Mouse (Mus musculus): Measurements from ENCODE around the gene Rufy3. TPM values are rescaled to one million over a fixed set of nuclear protein-coding genes. Genes with fewer than 3 reads are reported as not detected.

Gene Rufy3
- total RNA-seq, 2 experiments from 2014 or later: 21.1 to 26.7 TPM

DNA sequence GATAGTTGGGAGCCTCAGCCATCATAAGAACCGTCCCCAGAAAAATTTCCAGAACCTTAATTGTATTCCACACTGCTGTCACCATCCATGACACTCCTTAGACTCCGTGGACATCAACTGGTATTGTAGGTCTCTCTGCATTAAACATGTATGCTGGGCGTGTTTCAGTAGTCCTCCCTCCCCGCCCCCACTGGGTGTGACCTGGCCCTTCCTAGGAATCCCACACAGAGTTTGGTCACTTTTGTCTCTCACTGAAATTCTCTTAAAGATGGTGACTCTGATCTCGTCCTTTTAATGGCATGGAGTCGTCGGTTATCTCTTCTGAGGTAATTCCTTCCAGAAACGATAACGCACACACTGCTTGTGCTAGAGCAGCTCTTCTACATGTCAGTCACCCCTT, 118.9 kb downstream of the Rufy3 start:
- DNase-seq (ENCODE audit: low spot score in 2 of 2): no peak

DNA sequence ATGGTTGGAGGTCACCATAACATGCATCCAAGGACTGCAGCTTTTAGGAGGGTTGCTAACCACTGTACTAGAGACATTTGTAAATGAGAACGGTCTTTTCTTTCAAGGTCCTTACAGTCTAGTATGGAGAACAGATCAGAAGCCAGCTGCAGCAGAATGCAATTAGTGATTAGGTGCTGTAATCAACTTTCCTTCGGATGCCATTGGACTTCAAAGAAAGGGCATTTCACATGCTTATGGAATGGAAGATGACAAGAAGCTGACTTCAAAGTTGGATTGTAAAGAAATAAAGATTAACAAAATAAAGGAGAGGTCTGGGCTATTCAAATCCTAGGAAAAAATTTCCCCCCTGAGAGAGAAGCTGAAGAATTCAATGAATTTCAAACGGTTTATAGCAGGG, 119.4 kb downstream of the Rufy3 start:
- no peak for DNase-seq (ENCODE audit: low spot score in 2 of 2)

DNA sequence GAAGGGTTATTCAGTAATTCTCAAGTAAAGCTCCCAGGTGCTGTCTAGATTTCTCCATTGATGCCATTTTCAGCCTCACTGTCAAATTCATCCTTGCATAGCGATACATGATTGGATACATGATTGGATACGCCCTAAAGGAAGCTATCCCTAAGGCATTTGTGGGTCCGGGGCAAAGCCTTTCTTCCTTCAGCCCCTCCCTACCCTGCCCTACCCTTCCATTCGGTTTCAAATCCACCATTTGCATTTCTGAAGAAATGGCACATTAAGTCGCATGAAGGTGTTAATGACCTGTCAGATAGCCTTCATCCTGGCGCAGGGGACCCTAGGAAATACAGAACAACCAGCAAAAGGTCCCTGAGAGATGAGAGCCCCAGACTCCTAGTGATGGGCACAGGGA, 120.5 kb downstream of the Rufy3 start:
- no peak for DNase-seq (ENCODE audit: low spot score in 2 of 2)

DNA sequence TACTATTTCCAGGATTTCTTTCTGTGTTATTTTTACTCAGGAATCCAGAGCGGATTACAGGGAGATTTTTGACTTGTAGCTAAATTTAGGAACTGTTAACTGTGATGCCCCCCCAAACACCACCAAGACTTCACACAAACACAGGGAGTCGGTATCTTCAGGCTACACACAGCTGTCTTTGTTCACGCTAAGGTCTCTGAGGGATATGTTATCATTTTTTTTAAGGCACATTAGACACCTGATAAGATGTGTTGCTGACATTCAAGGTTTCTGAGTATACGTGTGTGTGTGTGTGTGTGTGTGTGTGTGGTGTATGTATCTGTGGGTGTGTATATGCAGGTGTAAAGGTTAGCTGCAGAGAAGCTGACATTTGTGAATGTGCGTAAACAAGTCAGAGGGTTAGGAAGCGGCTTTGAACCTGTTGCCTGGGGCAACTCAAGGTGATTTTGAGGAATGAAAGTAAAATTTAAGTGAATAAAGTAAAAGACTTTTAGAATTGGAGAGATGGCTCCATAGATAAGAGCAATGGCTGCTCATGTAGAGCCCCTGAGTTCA, 121.0 kb downstream of the Rufy3 start:
- DNase-seq (ENCODE audit: low spot score in 2 of 2): no peak

DNA sequence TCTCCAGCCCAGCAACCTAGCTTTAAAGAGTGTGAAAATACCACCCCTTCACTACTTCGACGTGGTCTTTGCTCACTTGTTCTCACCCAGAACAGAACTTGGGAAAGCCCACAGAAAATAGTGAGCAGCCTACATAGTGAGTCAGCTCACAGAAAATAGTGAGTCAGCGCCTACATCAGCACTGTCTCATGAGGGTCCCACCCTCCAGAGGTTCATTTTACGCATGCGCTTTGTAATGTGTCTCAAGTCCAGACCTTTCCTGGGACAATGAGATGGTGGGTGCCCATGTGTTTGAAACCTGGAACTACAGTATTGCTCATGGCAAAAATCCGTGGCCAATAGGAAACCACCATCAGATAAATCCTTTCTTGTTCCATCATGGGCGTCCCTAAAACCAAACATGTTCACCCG, 123.2 kb downstream of the Rufy3 start:
- DNase-seq (ENCODE audit: low spot score in 2 of 2): no peak

DNA sequence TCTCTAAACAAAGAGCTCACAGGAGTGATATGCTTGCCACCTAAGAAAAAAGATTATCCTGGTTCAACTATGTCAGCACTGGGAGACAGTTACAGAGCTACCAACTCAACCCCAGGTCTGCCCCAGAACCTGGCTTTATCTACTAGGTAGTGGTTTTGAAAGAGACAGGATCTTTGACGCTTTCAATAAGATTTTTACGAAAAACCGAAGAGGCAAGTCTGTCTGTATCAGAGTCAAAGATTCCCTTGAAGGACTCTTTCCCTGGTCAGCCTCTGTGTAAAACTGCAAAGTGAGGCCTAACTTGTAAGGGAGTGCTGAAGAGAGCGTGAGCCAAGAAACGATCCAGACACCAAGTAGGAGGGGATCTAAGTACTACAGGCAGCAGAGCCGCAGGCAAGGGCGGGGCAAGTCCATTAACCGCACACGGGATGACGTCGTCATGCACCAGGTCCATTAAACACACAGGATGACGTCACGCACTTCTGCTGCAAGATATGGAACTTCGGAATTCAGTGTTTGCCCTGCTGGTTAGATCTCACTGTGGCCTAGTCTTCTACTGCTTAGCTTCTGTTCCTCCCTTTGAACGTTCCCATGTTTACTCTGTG, 123.8 kb downstream of the Rufy3 start:
- DNase-seq (ENCODE audit: low spot score in 2 of 2): no peak

DNA sequence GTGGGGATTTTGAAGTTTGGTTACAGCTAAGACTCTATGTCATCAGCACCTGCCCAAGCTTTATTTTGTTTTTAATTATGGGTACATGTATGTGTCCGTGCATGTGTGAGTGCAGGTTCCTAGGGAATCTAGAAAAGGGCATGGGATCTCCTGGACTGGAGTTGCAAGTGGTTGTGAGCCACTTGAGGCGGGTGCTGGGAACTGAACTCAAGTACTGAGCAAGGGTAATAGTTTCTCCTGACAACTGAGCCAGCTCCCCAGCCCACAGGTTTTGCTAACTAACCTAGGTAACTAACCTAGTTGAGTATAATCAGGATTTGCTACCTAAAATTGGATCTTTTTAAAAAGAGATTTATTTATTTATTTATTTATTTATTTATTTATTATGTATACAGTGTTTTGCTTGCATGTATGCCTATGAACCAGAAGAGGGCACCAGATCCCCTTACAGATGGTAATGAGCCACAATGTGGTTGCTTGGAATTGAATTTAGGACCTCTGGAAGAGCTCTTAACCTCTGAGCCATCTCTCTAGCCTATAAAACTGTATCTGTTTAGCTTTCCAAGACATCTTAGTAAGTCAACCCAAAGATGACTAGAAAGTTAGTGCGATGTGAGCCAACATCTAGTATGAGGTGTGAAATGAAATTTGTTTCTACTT, 124.6 kb downstream of the Rufy3 start:
- DNase-seq (ENCODE audit: low spot score in 2 of 2): no peak

DNA sequence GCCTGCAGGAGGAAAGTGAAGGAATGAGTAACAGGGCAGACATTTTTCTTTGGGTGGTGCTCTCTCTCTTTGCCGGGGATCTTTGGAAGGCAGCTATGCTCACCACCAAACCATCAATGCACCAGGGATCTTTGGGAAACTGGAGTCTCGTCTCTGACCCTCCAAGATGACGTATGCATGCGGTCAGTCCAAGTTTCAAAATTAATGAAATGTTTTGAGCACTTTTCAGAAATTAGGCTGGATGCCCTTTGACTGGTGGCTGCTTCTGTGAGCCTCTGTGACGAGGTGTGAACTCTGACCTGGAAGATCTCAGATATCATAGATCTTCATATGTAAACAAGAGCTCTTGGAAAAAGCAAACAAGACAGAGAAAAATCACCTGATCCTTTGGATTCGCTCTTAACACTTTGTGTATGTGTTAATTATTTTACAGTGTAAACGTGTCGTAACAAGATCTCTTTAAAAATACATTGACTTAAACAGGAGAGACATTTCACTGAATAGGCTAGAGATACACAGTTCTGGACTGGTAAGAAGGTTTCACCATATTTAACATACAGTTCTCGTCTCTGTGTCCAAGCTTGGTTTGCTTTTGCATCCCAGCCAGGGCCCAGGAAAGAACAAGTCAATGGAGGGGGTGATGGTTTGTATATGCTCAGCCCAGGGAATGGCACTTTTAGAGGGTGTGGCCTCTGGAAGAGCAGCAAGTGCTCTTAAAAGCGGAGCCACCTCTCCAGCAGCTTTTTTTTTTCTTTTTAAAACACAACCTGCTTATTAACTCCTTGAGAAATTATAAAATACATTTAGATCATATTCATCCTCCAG, 126.1 kb downstream of the Rufy3 start:
- no peak for DNase-seq (ENCODE audit: low spot score in 2 of 2)

DNA sequence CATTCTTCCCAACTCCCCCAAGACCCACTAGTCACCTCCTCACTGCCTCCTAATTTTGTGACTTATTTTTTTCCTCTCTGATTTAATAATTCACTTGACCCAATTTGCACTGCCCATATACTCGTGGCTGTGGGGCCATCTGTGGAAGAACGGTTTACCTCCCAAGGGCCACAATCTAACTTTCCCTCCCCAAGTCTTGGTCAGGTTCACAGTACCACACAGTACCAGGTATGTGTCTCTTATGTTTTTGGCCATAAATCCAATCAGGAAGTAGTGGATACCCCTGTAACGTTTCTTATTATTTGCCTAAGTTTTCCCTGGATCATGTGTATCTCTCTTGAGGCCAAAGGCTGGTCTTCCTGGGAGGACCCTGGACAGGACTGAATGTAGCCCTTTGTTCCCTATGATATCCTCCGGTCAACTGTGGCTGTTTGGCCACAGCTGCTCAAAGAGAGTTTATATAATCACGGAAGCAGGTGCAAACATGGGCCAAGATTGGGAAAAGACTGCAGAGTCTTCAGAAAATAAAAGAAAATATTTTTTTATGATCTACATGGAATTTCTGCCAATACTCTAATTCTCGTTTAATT, 126.8 kb downstream of the Rufy3 start:
- no peak for DNase-seq (ENCODE audit: low spot score in 2 of 2)

DNA sequence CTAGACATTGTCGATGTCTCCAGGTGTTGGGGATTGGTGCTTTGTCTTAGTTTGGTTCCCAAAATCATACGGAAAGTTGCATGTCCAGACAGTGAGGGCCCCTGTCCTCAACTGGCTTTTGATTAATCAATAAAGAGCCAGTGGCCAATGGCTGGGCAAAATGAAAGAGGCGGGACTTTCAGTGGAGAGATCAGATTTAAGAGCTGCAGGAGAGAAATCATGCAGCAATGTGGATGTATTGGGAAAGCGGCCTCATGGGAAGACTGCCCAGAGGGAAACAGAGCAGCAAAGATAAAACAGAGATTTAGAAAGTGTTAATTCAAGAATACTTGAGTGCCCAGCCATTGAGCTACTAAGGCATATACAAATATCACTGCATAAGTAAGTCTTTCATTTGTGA, 127.7 kb downstream of the Rufy3 start:
- no peak for DNase-seq (ENCODE audit: low spot score in 2 of 2)

DNA sequence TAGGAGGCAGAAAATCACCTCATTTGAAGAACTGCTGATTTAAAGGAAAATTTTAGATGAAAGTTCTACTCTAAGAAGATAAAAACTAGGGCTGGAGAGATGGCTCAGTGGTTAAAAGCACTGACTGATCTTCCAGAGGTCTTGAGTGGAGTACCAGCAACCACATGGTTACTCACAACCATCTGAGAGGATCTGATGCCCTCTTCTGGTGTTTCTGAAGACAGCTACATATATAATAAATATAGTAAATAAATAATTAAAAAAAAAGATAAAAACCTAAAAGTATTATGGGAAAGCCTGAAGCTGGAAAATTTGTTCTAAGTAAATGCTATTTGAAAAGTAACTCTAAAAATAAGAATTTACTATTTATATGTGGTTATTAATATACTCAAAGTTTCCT, 128.2 kb downstream of the Rufy3 start:
- DNase-seq (ENCODE audit: low spot score in 2 of 2): no peak

DNA sequence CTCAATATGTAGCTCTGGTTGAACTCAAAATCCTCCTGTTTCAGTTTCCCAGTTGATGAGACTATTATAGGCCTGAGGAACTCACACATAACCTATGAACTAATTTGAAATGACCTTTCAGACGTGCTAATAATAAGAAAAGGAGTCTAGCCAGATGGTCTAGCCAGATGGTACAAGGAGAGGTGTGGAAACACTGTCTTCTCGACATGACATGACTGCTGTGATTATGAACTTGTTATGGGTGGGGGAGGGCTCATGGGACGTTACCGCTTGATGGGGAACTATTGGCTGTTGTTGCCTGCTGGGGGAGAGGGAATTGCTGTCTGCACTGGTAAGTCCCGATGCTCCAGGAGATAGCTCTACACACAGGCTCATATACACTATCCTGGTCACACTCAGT, 132.5 kb downstream of the Rufy3 start:
- no peak for DNase-seq (ENCODE audit: low spot score in 2 of 2)

DNA sequence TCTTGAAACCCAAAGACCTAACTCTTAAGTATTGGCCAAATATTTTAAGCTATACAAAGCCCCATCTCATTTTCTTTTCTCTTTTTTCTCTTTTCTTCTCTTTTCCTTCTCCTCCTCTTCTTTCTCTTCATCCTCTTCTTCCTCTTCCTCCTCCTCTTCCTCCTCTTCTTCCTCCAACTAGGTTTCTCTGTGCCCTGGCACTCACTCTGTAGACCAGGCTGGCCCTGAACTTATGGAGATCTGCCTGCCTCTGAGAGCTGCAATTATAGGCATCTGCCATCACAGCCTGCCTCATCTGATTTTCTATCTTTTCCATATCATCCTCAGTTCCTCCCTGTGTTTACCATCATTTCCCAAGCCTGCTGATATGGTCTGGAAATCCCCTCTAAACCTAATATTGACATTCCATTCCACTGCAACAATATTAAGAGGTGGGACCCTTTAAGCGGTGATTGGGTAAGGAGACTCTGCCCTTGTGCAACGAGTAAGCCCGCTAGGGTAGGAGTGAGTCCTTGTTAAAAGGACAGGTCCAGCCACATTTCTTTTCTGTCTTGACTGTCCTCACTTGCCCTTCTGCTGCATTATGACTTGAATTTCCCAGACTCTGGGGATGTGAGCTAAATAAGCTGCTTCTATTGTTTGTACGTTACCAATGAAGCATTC, 134.5 kb downstream of the Rufy3 start:
- no peak for DNase-seq (ENCODE audit: low spot score in 2 of 2)

Other genes starting within 250 kb of the Rufy3 start
- not detected for gene Prol1, start 247.7 kb upstream of the Rufy3 start, total RNA-seq (2021)
- gene Amtn, start 188.9 kb upstream of the Rufy3 start, total RNA-seq (2021): not detected
- not detected for gene Ambn, start 109.0 kb upstream of the Rufy3 start, total RNA-seq (2021)
- gene Enam, start 77.1 kb upstream of the Rufy3 start, total RNA-seq (2021): not detected
- 1 to 10 TPM in 1 of 2 experiments, under 1 TPM in 1; 0.66 to 4.7 TPM for gene Jchain, start 37.1 kb upstream of the Rufy3 start, total RNA-seq (2021)
- gene Utp3, start 10.6 kb upstream of the Rufy3 start, total RNA-seq (2021): 10 to 100 TPM; 31.4 to 39.5 TPM
- gene Grsf1, start 111.1 kb downstream of the Rufy3 start, total RNA-seq (2021): 100 to 1,000 TPM; 120 to 143 TPM
- 10 to 100 TPM; 33.9 to 41.5 TPM for gene Mob1b, start 155.8 kb downstream of the Rufy3 start, total RNA-seq (2021)
- 1 to 10 TPM; 2.8 to 3.4 TPM for gene Dck, start 200.0 kb downstream of the Rufy3 start, total RNA-seq (2021)

Measured in adrenal gland, adult 18-20 months (tissue).